Mouse (Mus musculus): ENCODE data around the gene Krtap16-1.

DNA sequence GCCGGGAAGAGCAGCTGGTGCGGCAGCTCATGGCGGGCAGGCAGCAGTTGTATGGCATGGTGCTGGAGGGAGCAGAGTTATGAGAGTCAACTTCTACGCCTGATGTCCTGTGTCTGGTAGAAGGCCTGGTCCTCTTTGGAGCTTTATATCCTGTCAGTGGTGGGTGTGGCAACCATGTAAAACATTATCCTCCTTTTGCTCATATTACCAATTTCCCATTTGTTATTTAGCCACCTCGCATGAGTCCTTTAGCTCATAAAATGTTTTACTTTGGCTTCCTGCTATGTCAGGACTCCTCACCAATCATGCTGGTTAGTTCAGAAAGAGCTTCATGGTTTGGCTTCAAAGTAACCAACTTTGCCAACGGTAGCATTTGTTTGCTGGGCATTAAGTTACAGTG, 43.4 kb upstream of the Krtap16-1 start, which contains the start of gene Krt33b:
- TF ChIP-seq POLR2A (IDR thresholded peaks at IDR 0.05; ENCODE audit: insufficient read depth, low read depth, low read length) = no peak
- no peak for TF ChIP-seq CTCF (IDR thresholded peaks at IDR 0.05; ENCODE audit: insufficient read depth, low read depth, low read length)
